Mouse (Mus musculus): ENCODE results near the gene Sox13.

GRCm38 (mm10) chr1:133463138-133463537, 39.0 kb upstream of the Sox13 start:
- TF ChIP-seq POLR2A (IDR thresholded peaks at IDR 0.05; ENCODE audit: borderline replicate concordance, low read depth, low read length): no peak
- TF ChIP-seq CTCF (IDR thresholded peaks at IDR 0.05; ENCODE audit: low read depth, low read length): no peak

Data from bone marrow macrophage, adult 2 months (primary cell).